Mouse (Mus musculus) olfactory bulb, adult 2 months (tissue): ENCODE results near the gene Spata31d1d.

Source experiments
- CTCF ChIP-seq: fragments of 200-500 bp; IDR thresholded peaks from 2 replicates; pipeline ENCODE4 v1.5.1; 2012; ENCODE audit warnings: low read depth, mild to moderate bottlenecking, low read length, moderate library complexity; ENCODE audit not compliant: insufficient read depth
- POLR2A ChIP-seq: fragments of 200-500 bp; IDR thresholded peaks from 2 replicates; pipeline ENCODE4 v1.6.1; 2012; ENCODE audit warnings: mild to moderate bottlenecking, low read depth, low read length, moderate library complexity; ENCODE audit not compliant: insufficient read depth

GRCm38 (mm10) chr13:59679908-59680307 is 51.6 kb downstream of the Spata31d1d start:
- TF ChIP-seq CTCF (no peak), POLR2A (no peak)
